Mouse (Mus musculus) liver, postnatal 0 days (tissue): ENCODE measurements around the gene Zfp109.
"Not testable (repeated sequence)": the region's sequence is repeated elsewhere in the genome, so short reads cannot be mapped to it uniquely, and the experiment has no call there.

ENCODE experiments used
- CTCF ChIP-seq: sonication (generic); IDR thresholded peaks from 2 replicates; pipeline ENCODE4 v1.5.1; 2016; ENCODE audit warnings: antibody characterized with exemption, low read depth
- EP300 ChIP-seq: IDR thresholded peaks from 2 replicates; pipeline ENCODE4 v1.6.1; 2016; ENCODE audit warnings: antibody characterized with exemption, low read depth, mild to moderate bottlenecking

DNA sequence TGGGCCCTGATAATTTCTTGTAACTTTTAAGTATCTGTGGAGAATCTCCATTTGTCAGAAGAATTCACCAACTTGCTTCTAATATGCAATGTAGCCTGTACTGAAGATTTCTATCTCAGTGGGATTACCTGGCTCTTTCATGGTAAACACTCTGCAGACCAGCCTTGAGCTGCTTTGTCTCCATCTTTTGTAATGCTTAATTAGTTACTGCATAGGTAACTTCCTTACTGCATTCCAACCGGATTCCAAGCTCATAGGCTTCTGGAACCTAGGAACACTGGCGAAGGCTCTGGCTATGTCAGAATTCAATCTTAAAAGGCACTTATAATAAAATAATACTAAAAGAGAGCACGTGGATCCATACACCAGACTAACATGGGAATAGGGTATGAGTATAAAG, 41.4 kb upstream of the Zfp109 start:
- TF ChIP-seq CTCF, EP300: not testable (repeated sequence)
